Mouse (Mus musculus): ENCODE data around the gene Tomt. TPM values are rescaled to one million over a fixed set of nuclear protein-coding genes. Genes with fewer than 3 reads are reported as not detected.

The Tomt gene
- polyA plus RNA-seq, 1 experiment from 2014 or later = 0.10 TPM

GRCm38 (mm10) chr7:101911982-101912381 is 5.8 kb upstream of the Tomt start:
- H3K36me3 ChIP-seq (ENCODE audit: control insufficient read depth, insufficient read depth, low read length) = peaks cover 22% of the 10 kb centered on the region
- no peaks in the 10 kb centered on the region for H3K27me3 ChIP-seq (ENCODE audit: control insufficient read depth, insufficient read depth, low read length)
- H3K9me3 ChIP-seq (replicated peaks; ENCODE audit: control insufficient read depth, low read length) = no peaks in the 10 kb centered on the region
- ATAC-seq (replicated peaks; ENCODE audit: insufficient number of reproducible peaks, low FRiP score, low TSS enrichment) = no peak
- H3K4me2 ChIP-seq = no peak overlapping the region
- no peak overlapping the region for H3K9ac ChIP-seq (ENCODE audit: low read depth, low read length)
- WGBS (ENCODE audit: insufficient replicate concordance) = 68% methylated on average over 3 of the region's 3 CpGs
- no peak overlapping the region for H3K4me3 ChIP-seq (ENCODE audit: low read depth, low read length)
- peaks cover 10% of the 10 kb centered on the region for H3K4me1 ChIP-seq (ENCODE audit: control insufficient read depth, insufficient read depth, low read length)
- H3K27ac ChIP-seq (ENCODE audit: low read depth, low read length) = no peak overlapping the region

DNA sequence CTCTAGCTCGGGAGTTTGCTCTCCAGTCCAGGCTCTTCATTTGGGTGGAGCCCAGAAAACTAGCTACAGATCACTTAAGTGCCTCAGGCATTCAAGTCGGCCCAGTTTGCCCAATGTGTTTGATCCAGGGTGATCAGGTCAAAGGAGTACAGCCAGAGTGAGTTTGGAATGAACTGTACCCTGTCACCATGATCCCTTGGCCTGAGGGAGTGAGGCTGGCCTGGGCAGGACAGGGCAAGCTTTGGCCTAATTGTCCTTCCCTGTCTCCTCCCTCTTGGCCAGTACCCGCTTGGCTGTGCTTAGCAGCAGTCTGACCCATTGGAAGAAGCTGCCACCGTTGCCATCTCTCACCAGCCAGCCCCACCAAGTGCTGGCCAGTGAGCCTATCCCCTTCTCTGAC is 4.0 kb upstream of the Tomt start:
- no peaks in the 10 kb centered on the region for H3K27me3 ChIP-seq (ENCODE audit: control insufficient read depth, insufficient read depth, low read length)
- H3K9me3 ChIP-seq (replicated peaks; ENCODE audit: control insufficient read depth, low read length) = no peaks in the 10 kb centered on the region
- no peak overlapping the region for H3K9ac ChIP-seq (ENCODE audit: low read depth, low read length)
- no peak overlapping the region for H3K4me3 ChIP-seq (ENCODE audit: low read depth, low read length)
- WGBS (ENCODE audit: insufficient replicate concordance) = 83% methylated on average over 4 of the region's 4 CpGs
- no peak overlapping the region for H3K4me2 ChIP-seq
- no peak overlapping the region for H3K27ac ChIP-seq (ENCODE audit: low read depth, low read length)
- ATAC-seq (replicated peaks; ENCODE audit: insufficient number of reproducible peaks, low FRiP score, low TSS enrichment) = no peak
- H3K4me1 ChIP-seq (ENCODE audit: control insufficient read depth, insufficient read depth, low read length) = peaks cover 16% of the 10 kb centered on the region
- H3K36me3 ChIP-seq (ENCODE audit: control insufficient read depth, insufficient read depth, low read length) = peaks cover 22% of the 10 kb centered on the region

GRCm38 (mm10) chr7:101908367-101908766 is 2.2 kb upstream of the Tomt start:
- ATAC-seq (replicated peaks; ENCODE audit: insufficient number of reproducible peaks, low FRiP score, low TSS enrichment) = no peak
- H3K4me2 ChIP-seq = no peak overlapping the region
- no peaks in the 10 kb centered on the region for H3K9me3 ChIP-seq (replicated peaks; ENCODE audit: control insufficient read depth, low read length)
- no peaks in the 10 kb centered on the region for H3K27me3 ChIP-seq (ENCODE audit: control insufficient read depth, insufficient read depth, low read length)
- no peak overlapping the region for H3K4me3 ChIP-seq (ENCODE audit: low read depth, low read length)
- peaks cover 20% of the 10 kb centered on the region for H3K4me1 ChIP-seq (ENCODE audit: control insufficient read depth, insufficient read depth, low read length)
- 0 out of 2 replicates have a peak overlapping the region, but pooled peaks have one; percentile 22 for H3K9ac ChIP-seq (ENCODE audit: low read depth, low read length)
- H3K27ac ChIP-seq (ENCODE audit: low read depth, low read length) = no peak overlapping the region
- WGBS (ENCODE audit: insufficient replicate concordance) = 64% methylated on average over 4 of the region's 4 CpGs
- H3K36me3 ChIP-seq (ENCODE audit: control insufficient read depth, insufficient read depth, low read length) = peaks cover 21% of the 10 kb centered on the region

DNA sequence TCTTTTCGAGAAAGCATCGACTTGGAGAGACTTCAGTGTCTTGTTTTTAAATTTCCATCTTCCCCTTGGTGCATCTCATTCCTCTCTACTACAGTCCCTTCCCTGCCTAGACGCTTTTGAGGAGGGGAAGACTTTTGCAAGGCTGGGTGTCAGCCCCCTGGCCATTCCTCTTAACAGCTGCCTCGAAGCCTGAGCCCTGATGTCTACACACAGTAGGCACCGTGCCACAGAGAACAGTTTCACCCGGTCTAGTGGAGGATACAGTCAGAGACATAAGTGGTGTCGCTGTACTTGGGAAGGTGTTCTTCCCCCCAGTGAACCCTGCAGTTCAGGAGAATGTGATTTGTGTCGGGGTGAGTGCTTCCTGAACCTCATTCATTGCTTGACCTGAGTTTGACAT is 537 bp upstream of the Tomt start:
- Histone ChIP-seq H3K27me3 (ENCODE audit: control insufficient read depth, insufficient read depth, low read length) (no peaks in the 10 kb centered on the region), H3K4me1 (ENCODE audit: control insufficient read depth, insufficient read depth, low read length) (peaks cover 20% of the 10 kb centered on the region), H3K9ac (ENCODE audit: low read depth, low read length) (peak overlapping the region; percentile 93), H3K36me3 (ENCODE audit: control insufficient read depth, insufficient read depth, low read length) (peaks cover 16% of the 10 kb centered on the region), H3K4me2 (peak overlapping the region; percentile 81), H3K4me3 (ENCODE audit: low read depth, low read length) (peak overlapping the region; percentile 87), H3K27ac (ENCODE audit: low read depth, low read length) (peak overlapping the region; percentile 97; the same call in 1 of the 2 replicates), H3K9me3 (replicated peaks; ENCODE audit: control insufficient read depth, low read length) (no peaks in the 10 kb centered on the region)
- 67% methylated on average over 8 of the region's 8 CpGs for WGBS (ENCODE audit: insufficient replicate concordance)
- ATAC-seq (replicated peaks; ENCODE audit: insufficient number of reproducible peaks, low FRiP score, low TSS enrichment) = no peak

GRCm38 (mm10) chr7:101905561-101906286 is 435 bp downstream of the Tomt start, which contains the start of gene Lamtor1:
Gene Lamtor1, plus strand, starts transcription at chr7:101905904.
- Histone ChIP-seq H3K27me3 (ENCODE audit: control insufficient read depth, insufficient read depth, low read length) (no peaks in the 10 kb centered on the region), H3K4me2 (peak within 1 kb of the TSS; percentile 81), H3K4me3 (ENCODE audit: low read depth, low read length) (peak within 1 kb of the TSS; percentile 87), H3K9ac (ENCODE audit: low read depth, low read length) (peak within 1 kb of the TSS; percentile 93), H3K27ac (ENCODE audit: low read depth, low read length) (peak within 1 kb of the TSS; percentile 97), H3K9me3 (replicated peaks; ENCODE audit: control insufficient read depth, low read length) (no peaks in the 10 kb centered on the region), H3K36me3 (ENCODE audit: control insufficient read depth, insufficient read depth, low read length) (peaks cover 13% of the 10 kb centered on the region), H3K4me1 (ENCODE audit: control insufficient read depth, insufficient read depth, low read length) (peaks cover 20% of the 10 kb centered on the region)
- peak; percentile 98 for ATAC-seq (replicated peaks; ENCODE audit: insufficient number of reproducible peaks, low FRiP score, low TSS enrichment)
- under 1% methylated on average over 60 of the region's 61 CpGs for WGBS (ENCODE audit: insufficient replicate concordance)

GRCm38 (mm10) chr7:101902846-101903245 is 3.3 kb downstream of the Tomt start:
- H3K27me3 ChIP-seq (ENCODE audit: control insufficient read depth, insufficient read depth, low read length) = no peaks in the 10 kb centered on the region
- H3K9ac ChIP-seq (ENCODE audit: low read depth, low read length) = no peak overlapping the region
- no peak for ATAC-seq (replicated peaks; ENCODE audit: insufficient number of reproducible peaks, low FRiP score, low TSS enrichment)
- no peak overlapping the region for H3K4me2 ChIP-seq
- H3K4me1 ChIP-seq (ENCODE audit: control insufficient read depth, insufficient read depth, low read length) = peaks cover 13% of the 10 kb centered on the region
- no peaks in the 10 kb centered on the region for H3K9me3 ChIP-seq (replicated peaks; ENCODE audit: control insufficient read depth, low read length)
- H3K27ac ChIP-seq (ENCODE audit: low read depth, low read length) = no peak overlapping the region
- H3K4me3 ChIP-seq (ENCODE audit: low read depth, low read length) = no peak overlapping the region
- 0 out of 2 replicates have a peak, but pooled peaks cover 7% of the 10 kb centered on the region for H3K36me3 ChIP-seq (ENCODE audit: control insufficient read depth, insufficient read depth, low read length)

GRCm38 (mm10) chr7:101901969-101902368 is 4.2 kb downstream of the Tomt start:
- no peaks in the 10 kb centered on the region for H3K27me3 ChIP-seq (ENCODE audit: control insufficient read depth, insufficient read depth, low read length)
- H3K4me3 ChIP-seq (ENCODE audit: low read depth, low read length) = no peak overlapping the region
- 85% methylated on average over 10 of the region's 10 CpGs for WGBS (ENCODE audit: insufficient replicate concordance)
- no peak overlapping the region for H3K9ac ChIP-seq (ENCODE audit: low read depth, low read length)
- peaks cover 10% of the 10 kb centered on the region for H3K4me1 ChIP-seq (ENCODE audit: control insufficient read depth, insufficient read depth, low read length)
- ATAC-seq (replicated peaks; ENCODE audit: insufficient number of reproducible peaks, low FRiP score, low TSS enrichment) = no peak
- H3K27ac ChIP-seq (ENCODE audit: low read depth, low read length) = no peak overlapping the region
- no peak overlapping the region for H3K4me2 ChIP-seq
- 0 out of 2 replicates have a peak, but pooled peaks cover 7% of the 10 kb centered on the region for H3K36me3 ChIP-seq (ENCODE audit: control insufficient read depth, insufficient read depth, low read length)
- H3K9me3 ChIP-seq (replicated peaks; ENCODE audit: control insufficient read depth, low read length) = no peaks in the 10 kb centered on the region

DNA sequence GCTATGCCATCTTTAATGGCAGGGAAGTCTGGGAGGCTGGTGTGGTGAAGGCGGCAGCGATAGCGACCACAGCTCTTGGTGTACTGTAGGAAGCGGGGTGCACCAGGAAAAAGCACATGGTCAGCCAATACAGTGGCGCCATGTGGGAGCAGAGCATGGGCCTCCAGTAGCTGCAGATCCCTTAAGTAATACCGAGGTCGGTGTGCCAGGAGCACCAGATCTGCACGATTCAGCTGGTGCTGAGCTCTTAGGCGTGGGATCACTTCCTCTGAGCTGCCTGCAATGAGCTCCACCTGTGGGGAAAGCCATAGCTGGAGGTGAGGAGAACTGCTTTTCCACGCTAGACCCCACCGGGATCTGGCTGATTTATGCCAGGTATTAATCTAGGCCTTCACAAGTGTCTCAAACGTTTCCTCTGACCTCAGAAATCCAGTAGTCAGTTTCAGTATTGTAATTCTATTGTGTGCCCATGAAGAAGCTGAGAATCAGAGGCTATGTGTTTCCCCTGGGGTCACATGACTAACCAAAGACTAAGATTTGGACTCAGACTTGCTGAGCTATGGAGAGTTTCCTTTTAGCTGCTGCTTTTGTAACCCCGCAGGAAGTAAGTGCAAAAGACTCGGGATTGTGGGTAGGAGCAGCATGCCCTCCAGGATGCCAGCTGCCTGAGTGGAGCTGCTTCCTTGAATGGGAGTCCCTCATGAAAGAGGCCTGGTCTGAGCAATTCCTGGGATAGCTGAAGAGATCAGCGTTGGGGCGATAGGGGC is 5.6 kb downstream of the Tomt start:
- no peak for ATAC-seq (replicated peaks; ENCODE audit: insufficient number of reproducible peaks, low FRiP score, low TSS enrichment)
- Histone ChIP-seq H3K4me2 (no peak overlapping the region), H3K9me3 (replicated peaks; ENCODE audit: control insufficient read depth, low read length) (no peaks in the 10 kb centered on the region), H3K36me3 (ENCODE audit: control insufficient read depth, insufficient read depth, low read length) (0 out of 2 replicates have a peak, but pooled peaks cover 7% of the 10 kb centered on the region), H3K27me3 (ENCODE audit: control insufficient read depth, insufficient read depth, low read length) (no peaks in the 10 kb centered on the region), H3K4me1 (ENCODE audit: control insufficient read depth, insufficient read depth, low read length) (peaks cover 4% of the 10 kb centered on the region; the same call in 1 of the 2 replicates), H3K9ac (ENCODE audit: low read depth, low read length) (no peak overlapping the region), H3K4me3 (ENCODE audit: low read depth, low read length) (no peak overlapping the region), H3K27ac (ENCODE audit: low read depth, low read length) (no peak overlapping the region)
- 89% methylated on average over 16 of the region's 16 CpGs for WGBS (ENCODE audit: insufficient replicate concordance)

Data from heart, embryonic 11.5 days (tissue).